Mouse (Mus musculus): ENCODE data around the gene Nrarp.

Nrarp gene

DNA sequence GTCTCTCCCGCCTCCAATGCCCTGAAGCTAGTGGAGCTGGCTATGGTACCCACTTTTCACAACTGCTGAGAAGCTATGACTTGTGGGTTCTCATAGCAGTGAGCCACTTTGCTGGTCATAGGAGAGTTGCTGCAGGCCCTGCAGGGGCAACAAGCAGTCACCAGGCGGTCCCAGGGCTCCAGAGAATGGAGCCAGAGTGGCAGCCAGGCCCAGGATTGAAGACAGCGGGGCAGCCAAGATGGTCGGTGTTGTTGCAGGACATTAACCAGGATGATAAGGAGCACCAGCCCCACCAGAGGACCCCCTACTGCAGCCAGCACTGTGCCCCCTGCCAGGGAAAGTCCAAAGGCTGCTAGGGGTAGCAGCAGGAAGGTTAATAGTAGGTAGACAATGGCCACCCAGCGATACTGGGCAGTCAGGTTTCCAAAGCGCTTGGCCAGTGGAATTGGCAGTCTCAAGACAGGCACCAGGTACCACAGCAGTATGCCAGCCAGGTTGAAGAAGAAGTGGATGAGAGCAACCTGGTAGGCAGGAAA lies 48.5 kb downstream of the Nrarp start:
- DNase-seq (ENCODE audit: low spot score), result no peak

DNA sequence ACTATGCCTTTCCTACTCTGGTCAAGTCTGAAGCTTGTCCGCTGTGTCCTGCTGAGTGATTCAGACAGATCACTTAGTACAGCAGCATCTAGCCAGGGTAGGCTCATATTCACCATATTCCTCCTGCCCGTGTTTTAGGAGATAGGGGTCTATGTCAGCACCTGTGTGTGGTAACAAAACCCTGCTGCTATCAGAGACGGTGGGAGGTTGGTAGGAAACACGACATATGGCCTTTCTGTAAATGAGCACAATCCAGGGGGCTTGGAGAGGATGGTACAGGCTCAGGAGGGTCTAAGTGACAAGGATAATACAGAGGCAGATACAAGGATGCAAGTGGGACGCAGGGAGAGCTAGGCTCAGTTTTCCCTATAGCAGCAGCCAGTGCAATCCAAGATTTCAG lies 49.0 kb downstream of the Nrarp start:
- DNase-seq (ENCODE audit: low spot score), result no peak

DNA sequence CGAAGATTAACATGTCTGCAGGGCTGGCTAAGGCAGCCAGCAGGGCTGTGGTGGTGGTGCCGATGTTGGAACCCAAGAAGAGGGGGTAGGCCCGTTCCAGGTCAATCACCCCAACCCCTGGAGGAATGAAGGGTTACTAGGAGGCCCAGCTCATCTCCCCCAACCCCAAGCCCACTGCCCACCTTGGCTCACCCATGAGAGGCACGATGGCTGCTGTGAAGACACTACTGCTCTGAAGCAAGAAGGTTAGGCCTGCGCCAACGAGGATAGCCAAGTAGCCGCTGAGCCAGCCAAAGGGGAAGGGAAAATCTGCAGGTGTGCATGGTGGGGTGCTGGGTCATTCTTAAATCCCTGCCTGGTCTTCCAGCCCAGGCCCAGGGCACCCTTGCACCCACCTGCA lies 50.0 kb downstream of the Nrarp start:
- no peak for DNase-seq (ENCODE audit: low spot score)

DNA sequence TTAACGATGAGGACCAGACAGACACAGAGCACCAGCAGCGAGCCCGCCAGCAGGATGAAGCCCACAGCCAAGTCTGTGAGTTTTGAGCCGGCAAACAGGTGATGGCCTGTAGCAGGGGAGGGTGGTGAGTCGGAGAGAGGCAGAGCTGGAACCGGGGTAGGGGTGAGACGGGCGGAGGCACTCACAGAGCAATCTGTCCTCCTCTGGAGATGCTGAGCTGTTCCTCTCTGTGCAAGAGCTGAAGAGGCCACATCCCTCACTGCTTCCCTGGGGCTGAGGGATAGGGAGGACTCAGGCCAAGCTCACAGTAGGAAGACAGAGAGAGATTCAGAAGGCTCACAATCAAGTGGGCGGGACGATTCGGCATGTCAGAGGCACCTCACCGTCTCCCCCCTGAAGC lies 50.5 kb downstream of the Nrarp start:
- no peak for DNase-seq (ENCODE audit: low spot score)
